Mouse (Mus musculus) liver, adult 10 weeks (tissue): Measurements from ENCODE around the gene Eif1b. TPM values are rescaled to one million over a fixed set of nuclear protein-coding genes. Genes with fewer than 3 reads are reported as not detected.

Experiments
- polyA plus RNA-seq: library from polyadenylated mRNA; stranded (reverse); fragments of 350-450 nt; fragmentation: Illumina TruSeq; extraction: RNeasy Lipid Tissue Mini Kit (QIAGEN cat#74804); gene quantifications from one replicate; pipeline ENCODE4 v1.2.3, GENCODE M21; 2014; ENCODE audit warnings: low read depth, low replicate concordance

Eif1b gene
- polyA plus RNA-seq: 21.8 TPM

GRCm38 (mm10) chr9:120492010-120492399 is at the start of gene Eif1b:
Gene Eif1b (plus strand): TSS chr9:120492232.

GRCm38 (mm10) chr9:120539662-120540251 is 47.7 kb downstream of the Eif1b start, which contains the start of gene Entpd3:
Gene Entpd3 (plus strand): TSS chr9:120539818.

Other genes with a start within 250 kb of the Eif1b start
- gene Myrip, start 190.7 kb upstream of the Eif1b start, polyA plus RNA-seq: not detected
- not detected for gene Entpd3, start 47.6 kb downstream of the Eif1b start, polyA plus RNA-seq
- 189 TPM for gene Rpl14, start 79.2 kb downstream of the Eif1b start, polyA plus RNA-seq